Mouse (Mus musculus) forebrain, embryonic 13.5 days (tissue): Measurements from ENCODE around the gene Klf16. TPM values are rescaled to one million over a fixed set of nuclear protein-coding genes. Genes with fewer than 3 reads are reported as not detected.
"Not testable (repeated sequence)": the region's sequence is repeated elsewhere in the genome, so short reads cannot be mapped to it uniquely, and the experiment has no call there.

Experiments
- ATAC-seq: fragments of 200-750 bp; cut with Nextera tagmentation; 2 replicates; pipeline ENCODE4 v1.8.0; 2017
- H3K27ac ChIP-seq: fragments of 300-500 bp; sonication (generic); 2 replicates; pipeline ENCODE4 v1.5.1; 2015; ENCODE audit warnings: inconsistent platforms, mild to moderate bottlenecking, moderate library complexity
- H3K27me3 ChIP-seq: fragments of 300-500 bp; sonication (generic); 2 replicates; pipeline ENCODE4 v1.6.1; 2015; ENCODE audit warnings: mild to moderate bottlenecking, inconsistent platforms
- H3K36me3 ChIP-seq: fragments of 300-500 bp; sonication (generic); 2 replicates; pipeline ENCODE4 v1.6.1; 2015; ENCODE audit warnings: mild to moderate bottlenecking, inconsistent platforms; ENCODE audit not compliant: poor library complexity, severe bottlenecking
- H3K4me1 ChIP-seq: fragments of 300-500 bp; sonication (generic); 2 replicates; pipeline ENCODE4 v1.6.1; 2015; ENCODE audit warnings: inconsistent platforms
- H3K4me2 ChIP-seq: fragments of 300-500 bp; sonication (generic); 2 replicates; pipeline ENCODE4 v1.6.1; 2015; ENCODE audit warnings: inconsistent platforms, mild to moderate bottlenecking, moderate library complexity
- H3K4me3 ChIP-seq: fragments of 300-500 bp; sonication (generic); 2 replicates; pipeline ENCODE4 v1.5.1; 2015; ENCODE audit warnings: mild to moderate bottlenecking, inconsistent platforms
- H3K9ac ChIP-seq: fragments of 300-500 bp; sonication (generic); 2 replicates; pipeline ENCODE4 v1.6.1; 2015; ENCODE audit warnings: mild to moderate bottlenecking, inconsistent platforms
- H3K9me3 ChIP-seq: fragments of 300-500 bp; sonication (generic); replicated peaks from 2 replicates; pipeline ENCODE4 v1.6.1; 2016; ENCODE audit warnings: inconsistent platforms
- WGBS: fragments of 180-500 bp; shearing (Covaris S2); methylation state at CpG from one replicate; pipeline ENCODE4 v1.1.7; 2015; 5-methylcytosine and 5-hydroxymethylcytosine counted together
- polyA plus RNA-seq: library from polyadenylated mRNA; unstranded; fragments of >200 nt; fragmentation: Nextera tagmentation; extraction: Ambion mirVana; gene quantifications from 2 replicates; pipeline ENCODE4 v1.2.1, GENCODE M21; 2015

The Klf16 gene
- polyA plus RNA-seq, 1 experiment from 2014 or later, result 6.6 TPM

DNA sequence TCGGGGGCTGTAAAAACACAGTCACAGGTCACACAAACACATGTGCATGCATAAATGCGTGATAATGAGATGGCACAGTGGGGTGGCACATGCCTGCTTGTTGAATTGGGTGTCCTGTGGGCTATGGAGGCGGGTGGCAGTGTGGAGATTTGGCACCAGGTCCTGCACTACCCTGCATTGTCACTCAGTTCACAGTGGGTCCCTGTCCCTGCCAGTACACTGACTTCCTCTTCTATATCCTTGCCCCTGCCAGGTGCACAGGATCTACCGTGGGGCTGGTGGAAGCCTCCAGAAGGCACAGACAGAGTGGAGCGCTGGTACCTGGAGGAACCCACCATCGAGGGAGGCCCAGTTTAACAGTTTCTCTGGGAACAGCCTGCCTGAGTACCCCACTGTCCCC lies 37.2 kb upstream of the Klf16 start:
- Histone ChIP-seq H3K27me3 (no peaks in the 10 kb centered on the region), H3K4me3 (no peak overlapping the region), H3K36me3 (peaks cover 54% of the 10 kb centered on the region), H3K4me2 (no peak overlapping the region), H3K9me3 (no peaks in the 10 kb centered on the region), H3K27ac (no peak overlapping the region), H3K4me1 (no peaks in the 10 kb centered on the region), H3K9ac (no peak overlapping the region)
- ATAC-seq, result no peak
- WGBS, result 86% methylated on average over 6 of the region's 6 CpGs

DNA sequence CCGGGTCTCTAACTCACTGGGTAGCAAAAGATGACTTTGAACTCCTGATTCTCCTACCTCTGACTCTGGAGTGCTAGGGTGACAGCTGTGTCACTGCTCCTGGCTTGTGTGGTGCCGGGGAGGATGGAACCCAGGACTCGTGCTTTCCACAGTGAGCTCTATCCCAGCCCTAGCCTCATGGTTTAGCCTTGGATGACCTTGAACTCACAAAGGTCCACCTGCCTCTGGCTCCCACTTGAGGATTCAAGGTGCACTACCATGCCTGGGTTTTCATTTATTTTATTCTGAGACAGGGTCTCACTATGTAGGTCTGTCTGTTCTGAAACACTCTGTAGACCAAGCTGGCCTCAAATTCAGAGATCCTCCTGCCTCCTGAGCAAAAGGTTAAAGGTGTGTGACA lies 36.7 kb upstream of the Klf16 start:
- no peak for ATAC-seq
- H3K27me3 ChIP-seq, result no peaks in the 10 kb centered on the region
- H3K27ac ChIP-seq, result no peak overlapping the region
- peaks cover 59% of the 10 kb centered on the region for H3K36me3 ChIP-seq
- no peak overlapping the region for H3K4me2 ChIP-seq
- WGBS, result 89% methylated on average over 3 of the region's 3 CpGs
- no peak overlapping the region for H3K4me3 ChIP-seq
- no peaks in the 10 kb centered on the region for H3K9me3 ChIP-seq
- H3K9ac ChIP-seq, result no peak overlapping the region
- no peaks in the 10 kb centered on the region for H3K4me1 ChIP-seq

DNA sequence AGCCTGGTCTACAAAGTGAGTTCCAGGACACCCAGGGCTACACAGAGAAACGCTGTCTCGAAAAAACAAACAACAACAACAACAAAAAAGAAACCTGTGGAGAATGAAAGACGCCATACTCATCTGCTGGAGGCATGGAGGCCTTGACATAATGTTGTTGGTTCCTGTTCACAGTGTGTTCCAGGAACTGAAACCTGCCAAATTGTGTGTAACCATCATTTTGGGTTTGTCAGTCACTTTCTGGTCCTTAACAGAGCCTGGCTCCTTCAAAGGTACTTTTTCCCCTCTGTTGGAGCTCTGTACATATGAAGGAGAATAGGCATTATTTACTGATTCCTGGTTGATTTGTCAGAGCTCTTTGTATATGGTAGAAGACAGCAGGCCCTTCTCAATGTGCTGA lies 34.8 kb upstream of the Klf16 start:
- 93% methylated on average over 3 of the region's 3 CpGs for WGBS
- no peak overlapping the region for H3K4me2 ChIP-seq
- no peak overlapping the region for H3K4me3 ChIP-seq
- no peak overlapping the region for H3K27ac ChIP-seq
- H3K9ac ChIP-seq, result no peak overlapping the region
- H3K4me1 ChIP-seq, result no peaks in the 10 kb centered on the region
- no peak for ATAC-seq
- peaks cover 78% of the 10 kb centered on the region for H3K36me3 ChIP-seq
- H3K9me3 ChIP-seq, result no peaks in the 10 kb centered on the region
- no peaks in the 10 kb centered on the region for H3K27me3 ChIP-seq

DNA sequence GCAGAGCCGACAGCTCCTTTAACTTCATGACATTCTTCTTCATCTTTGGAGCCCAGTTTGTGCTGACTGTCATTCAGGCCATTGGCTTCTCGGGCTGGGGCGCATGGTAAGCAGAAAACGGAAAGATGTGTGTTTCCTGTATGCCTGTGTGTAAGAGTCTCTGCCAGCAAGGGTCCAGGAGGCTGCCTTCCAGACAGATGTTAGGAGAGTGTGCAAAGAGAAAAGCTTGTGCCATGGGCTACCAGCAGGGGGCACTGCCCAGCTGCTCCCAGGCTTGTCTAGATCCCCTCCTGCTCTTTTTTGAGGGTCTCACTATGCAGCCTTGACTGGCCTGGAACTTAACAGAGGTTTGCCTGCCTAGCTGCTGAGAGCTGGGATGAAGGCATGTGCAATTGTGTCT lies 33.9 kb upstream of the Klf16 start:
- H3K4me2 ChIP-seq, result no peak overlapping the region
- H3K27ac ChIP-seq, result no peak overlapping the region
- H3K9me3 ChIP-seq, result no peaks in the 10 kb centered on the region
- peaks cover 86% of the 10 kb centered on the region for H3K36me3 ChIP-seq
- no peak overlapping the region for H3K9ac ChIP-seq
- H3K27me3 ChIP-seq, result no peaks in the 10 kb centered on the region
- ATAC-seq, result no peak
- no peak overlapping the region for H3K4me3 ChIP-seq
- no peaks in the 10 kb centered on the region for H3K4me1 ChIP-seq
- 78% methylated on average over 4 of the region's 4 CpGs for WGBS

DNA sequence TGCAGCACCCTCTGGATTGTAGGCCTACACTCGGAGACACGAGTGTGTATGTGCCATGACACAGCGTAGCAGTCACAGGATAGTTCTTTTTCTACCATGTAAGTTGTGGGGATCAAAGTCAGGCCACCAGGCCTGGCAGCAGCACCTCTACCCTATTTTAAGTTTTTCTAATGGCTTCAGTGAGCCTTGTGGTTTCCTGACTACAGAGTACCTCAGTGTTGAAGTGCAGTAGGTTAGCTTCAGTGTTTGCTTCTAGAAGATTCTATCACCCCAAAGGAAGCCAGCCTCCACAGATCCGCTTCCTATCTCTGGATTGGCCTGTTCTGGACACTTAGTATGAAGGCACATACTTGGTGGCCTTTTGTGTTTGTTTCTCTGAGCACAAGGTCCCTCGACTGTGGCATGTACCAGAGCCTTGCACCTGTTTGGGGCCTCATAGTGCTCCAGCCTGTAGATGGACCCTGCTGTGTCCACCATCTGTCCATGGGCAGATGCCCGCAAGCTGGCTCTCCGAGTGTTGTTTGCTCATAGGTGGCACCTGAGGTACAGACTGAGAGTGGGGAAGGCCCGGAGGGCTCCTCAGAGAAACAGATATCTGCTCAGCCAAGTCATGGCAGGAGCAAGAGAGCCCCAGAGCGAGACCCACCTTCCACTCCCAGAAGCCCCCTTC lies 33.1 kb upstream of the Klf16 start:
- ATAC-seq, result no peak
- Histone ChIP-seq H3K36me3 (peaks cover 78% of the 10 kb centered on the region), H3K9ac (no peak overlapping the region), H3K9me3 (no peaks in the 10 kb centered on the region), H3K4me1 (no peaks in the 10 kb centered on the region), H3K4me2 (no peak overlapping the region), H3K27me3 (no peaks in the 10 kb centered on the region), H3K27ac (no peak overlapping the region), H3K4me3 (no peak overlapping the region)
- 95% methylated on average over 9 of the region's 9 CpGs for WGBS

DNA sequence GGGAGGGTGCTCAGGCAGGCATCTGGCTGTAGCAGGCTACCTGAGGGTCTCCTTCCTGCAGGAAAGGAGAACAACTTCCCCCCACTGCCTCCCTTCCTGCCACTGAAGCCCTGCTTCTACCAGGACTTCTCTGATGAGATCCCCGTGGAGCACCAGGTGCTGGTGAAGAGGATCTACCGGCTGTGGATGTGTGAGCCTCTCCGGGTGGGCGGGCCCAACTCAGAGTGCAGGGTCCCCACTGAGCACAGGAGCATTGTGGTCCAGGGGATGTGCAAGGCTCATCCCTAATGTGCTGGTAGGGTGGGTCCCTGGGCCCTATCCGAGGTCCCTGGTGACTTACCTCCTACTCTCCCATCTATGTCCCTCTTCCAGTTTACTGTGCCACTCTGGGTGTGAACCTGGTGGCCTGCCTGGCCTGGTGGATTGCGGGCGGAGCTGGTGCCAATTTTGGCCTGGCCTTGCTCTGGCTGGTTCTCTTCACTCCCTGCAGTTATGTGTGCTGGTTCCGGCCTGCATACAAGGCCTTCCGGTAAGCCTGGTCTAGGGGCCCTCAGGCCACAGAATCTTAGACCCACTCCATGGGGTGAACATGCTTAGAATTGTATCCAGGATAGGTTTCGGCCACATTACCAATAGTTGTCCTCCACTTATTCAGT lies 32.3 kb upstream of the Klf16 start:
- peaks cover 70% of the 10 kb centered on the region for H3K36me3 ChIP-seq
- peaks cover 7% of the 10 kb centered on the region for H3K4me1 ChIP-seq
- H3K27me3 ChIP-seq, result no peaks in the 10 kb centered on the region
- no peak overlapping the region for H3K4me3 ChIP-seq
- H3K9me3 ChIP-seq, result no peaks in the 10 kb centered on the region
- H3K9ac ChIP-seq, result 0 out of 2 replicates have a peak overlapping the region, but pooled peaks have one; percentile 16
- 94% methylated on average over 10 of the region's 10 CpGs for WGBS
- no peak for ATAC-seq
- H3K4me2 ChIP-seq, result no peak overlapping the region
- H3K27ac ChIP-seq, result no peak overlapping the region

DNA sequence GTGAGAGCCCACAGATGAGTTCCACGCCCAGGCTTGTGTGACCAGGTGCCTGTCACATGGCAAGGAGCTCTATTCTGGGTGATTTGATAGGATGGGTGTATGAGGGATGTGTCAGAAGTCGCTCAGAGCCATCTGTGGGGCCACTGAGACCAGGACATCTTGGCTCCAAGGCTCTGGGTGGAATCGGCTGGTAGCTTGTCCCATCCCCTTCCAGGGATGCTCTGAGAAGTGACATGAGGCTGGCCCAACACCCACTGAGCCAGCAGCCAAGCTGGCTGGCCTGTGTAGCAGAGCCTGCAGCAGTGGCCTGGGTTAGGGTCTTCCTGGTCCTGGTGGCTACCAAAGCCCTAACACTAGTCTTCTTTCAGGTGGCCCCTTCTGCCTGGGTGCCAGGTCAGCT lies 31.3 kb upstream of the Klf16 start:
- Histone ChIP-seq H3K4me3 (no peak overlapping the region), H3K9me3 (no peaks in the 10 kb centered on the region)
- WGBS, result 87% methylated on average over 3 of the region's 3 CpGs

DNA sequence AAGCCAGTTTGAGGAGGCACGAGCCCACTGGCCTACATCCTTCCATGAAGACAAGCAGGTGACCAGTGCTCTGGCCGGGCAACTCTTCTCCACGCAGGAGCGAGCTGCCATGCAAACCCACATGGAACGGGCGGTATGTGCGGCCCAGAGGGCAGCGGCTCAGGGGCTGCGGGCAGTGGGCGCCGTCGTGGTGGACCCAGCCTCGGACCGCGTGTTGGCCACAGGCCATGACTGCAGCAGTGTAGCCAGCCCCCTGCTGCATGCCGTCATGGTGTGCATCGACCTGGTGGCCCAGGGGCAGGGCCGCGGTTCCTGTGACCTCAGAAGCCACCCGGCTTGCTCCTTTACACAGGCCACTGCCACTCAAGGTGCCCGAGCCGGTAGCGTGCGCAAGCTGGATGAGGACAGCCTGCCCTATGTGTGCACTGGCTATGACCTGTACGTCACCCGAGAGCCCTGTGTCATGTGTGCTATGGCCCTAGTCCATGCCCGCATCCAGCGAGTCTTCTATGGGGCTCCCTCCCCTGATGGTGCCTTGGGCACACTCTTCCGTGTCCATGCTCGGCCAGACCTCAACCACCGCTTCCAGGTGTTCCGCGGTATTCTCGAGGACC lies 29.7 kb upstream of the Klf16 start:
- no peak overlapping the region for H3K27ac ChIP-seq
- H3K9ac ChIP-seq, result no peak overlapping the region
- no peaks in the 10 kb centered on the region for H3K9me3 ChIP-seq
- no peak for ATAC-seq
- H3K4me2 ChIP-seq, result no peak overlapping the region
- H3K4me1 ChIP-seq, result peaks cover 25% of the 10 kb centered on the region
- H3K27me3 ChIP-seq, result no peaks in the 10 kb centered on the region
- WGBS, result 96% methylated on average over 34 of the region's 34 CpGs
- H3K36me3 ChIP-seq, result peaks cover 48% of the 10 kb centered on the region
- H3K4me3 ChIP-seq, result no peak overlapping the region

More for the DNA sequence above, 31.3 kb upstream of the Klf16 start:
- peaks cover 17% of the 10 kb centered on the region for H3K4me1 ChIP-seq
- ATAC-seq, result no peak
- peaks cover 62% of the 10 kb centered on the region for H3K36me3 ChIP-seq
- no peaks in the 10 kb centered on the region for H3K27me3 ChIP-seq
- H3K9ac ChIP-seq, result no peak overlapping the region
- no peak overlapping the region for H3K27ac ChIP-seq
- no peak overlapping the region for H3K4me2 ChIP-seq

DNA sequence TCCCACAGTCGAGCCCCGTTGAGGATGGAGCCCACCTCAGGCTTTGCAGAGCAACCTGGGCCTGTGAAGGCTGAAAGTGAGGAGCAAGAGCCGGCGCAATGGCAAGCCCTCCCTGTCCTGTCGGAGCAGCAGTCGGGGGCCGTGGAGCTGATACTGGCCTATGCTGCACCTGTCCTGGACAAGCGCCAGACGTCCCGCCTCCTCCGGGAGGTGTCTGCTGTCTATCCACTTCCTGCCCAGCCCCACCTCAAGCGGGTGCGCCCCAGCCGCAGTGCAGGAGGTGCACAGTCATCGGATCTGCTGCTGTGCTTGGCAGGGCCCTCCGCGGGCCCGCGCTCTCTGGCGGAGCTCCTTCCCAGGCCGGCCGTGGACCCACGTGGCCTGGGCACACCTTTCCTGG lies 29.2 kb upstream of the Klf16 start:
- H3K9me3 ChIP-seq, result no peaks in the 10 kb centered on the region
- H3K4me3 ChIP-seq, result no peak overlapping the region
- no peak overlapping the region for H3K27ac ChIP-seq
- ATAC-seq, result no peak
- H3K4me1 ChIP-seq, result peaks cover 25% of the 10 kb centered on the region
- WGBS, result 95% methylated on average over 23 of the region's 23 CpGs
- H3K27me3 ChIP-seq, result no peaks in the 10 kb centered on the region
- peaks cover 48% of the 10 kb centered on the region for H3K36me3 ChIP-seq
- H3K9ac ChIP-seq, result 0 out of 2 replicates have a peak overlapping the region, but pooled peaks have one; percentile 1
- H3K4me2 ChIP-seq, result no peak overlapping the region

DNA sequence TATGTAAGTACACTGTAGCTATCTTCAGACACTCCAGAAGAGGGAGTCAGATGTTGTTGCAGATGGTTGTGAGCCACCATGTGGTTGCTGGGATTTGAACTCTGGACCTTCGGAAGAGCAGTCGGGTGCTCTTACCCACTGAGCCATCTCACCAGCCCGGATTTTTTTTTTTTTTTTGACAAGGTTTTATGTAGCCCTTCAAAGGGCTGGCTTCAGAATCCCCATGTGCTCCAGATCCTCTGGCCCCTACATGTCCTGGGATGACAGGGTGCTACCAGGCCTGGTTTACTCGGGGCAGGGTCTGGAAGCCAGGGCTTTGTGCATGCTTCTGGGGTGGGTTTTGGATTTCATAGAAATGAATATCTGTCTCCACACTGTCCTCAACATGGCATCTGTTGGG lies 28.6 kb upstream of the Klf16 start, which contains the start of gene Gm49322:
Gene Gm49322 (plus strand): TSS at position 301 of the 400 bp plus-strand sequence.
- not testable (repeated sequence) for H3K27ac ChIP-seq, H3K9me3 ChIP-seq, H3K4me2 ChIP-seq, H3K4me3 ChIP-seq, ATAC-seq, H3K27me3 ChIP-seq
- Histone ChIP-seq H3K9ac (0 out of 2 replicates have a peak within 1 kb of the TSS, but pooled peaks have one; percentile 1), H3K4me1 (peaks cover 25% of the 10 kb centered on the region), H3K36me3 (peaks cover 47% of the 10 kb centered on the region)
- 83% methylated on average over 4 of the region's 4 CpGs for whole genome bisulfite sequencing

DNA sequence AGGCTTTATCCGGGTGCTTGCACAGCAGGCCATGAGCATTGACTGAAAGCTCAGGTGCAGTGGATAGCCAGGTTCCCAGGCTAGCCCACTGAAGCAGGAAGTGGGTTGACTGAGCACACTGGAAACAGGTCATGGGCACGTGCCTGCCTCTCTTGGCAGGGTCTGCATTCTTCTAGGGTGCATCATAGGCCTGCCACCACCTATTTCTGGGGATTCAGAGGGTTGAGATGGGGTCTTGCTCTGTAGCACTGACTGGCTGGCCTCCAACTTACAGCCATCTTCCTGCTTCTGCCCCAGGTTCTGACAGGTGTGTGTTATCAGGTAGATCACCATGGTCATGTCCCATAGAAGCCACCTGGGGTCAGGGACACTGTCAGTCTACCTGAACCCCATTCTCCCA lies 27.9 kb upstream of the Klf16 start:
- 93% methylated on average over 2 of the region's 2 CpGs for WGBS
- Histone ChIP-seq H3K4me3 (no peak overlapping the region), H3K4me1 (peaks cover 25% of the 10 kb centered on the region), H3K36me3 (peaks cover 40% of the 10 kb centered on the region), H3K9me3 (no peaks in the 10 kb centered on the region), H3K9ac (no peak overlapping the region), H3K4me2 (no peak overlapping the region), H3K27me3 (no peaks in the 10 kb centered on the region), H3K27ac (no peak overlapping the region)
- no peak for ATAC-seq

DNA sequence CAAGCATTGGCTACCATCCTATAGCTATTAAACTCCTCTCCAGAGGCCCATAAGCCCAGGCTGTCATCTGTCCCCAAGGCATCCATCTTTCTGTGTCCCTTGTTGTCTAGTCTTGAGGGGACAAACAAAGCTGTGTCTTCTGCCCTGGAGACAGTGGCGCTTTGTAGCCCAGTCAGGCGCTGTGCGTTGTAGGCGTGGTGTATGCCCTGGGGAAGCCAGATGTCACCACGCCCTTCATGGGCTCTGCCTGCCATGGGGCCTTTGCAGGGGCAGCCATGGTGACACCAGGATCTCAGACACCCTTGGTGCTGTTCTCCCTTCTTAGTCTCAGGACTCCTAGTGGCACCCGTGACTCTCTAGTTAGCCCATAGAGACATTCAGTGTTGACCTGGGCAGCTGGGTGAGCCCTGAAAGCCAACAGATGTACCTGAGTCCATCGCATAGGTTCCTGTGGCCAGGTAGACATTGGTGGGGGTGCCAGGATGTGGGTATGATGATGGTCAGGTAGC lies 26.9 kb upstream of the Klf16 start:
- H3K27me3 ChIP-seq, result no peaks in the 10 kb centered on the region
- H3K36me3 ChIP-seq, result peaks cover 31% of the 10 kb centered on the region
- H3K9me3 ChIP-seq, result no peaks in the 10 kb centered on the region
- peak overlapping the region; percentile 66 for H3K9ac ChIP-seq
- WGBS, result 92% methylated on average over 7 of the region's 7 CpGs
- H3K4me1 ChIP-seq, result peaks cover 25% of the 10 kb centered on the region
- H3K4me2 ChIP-seq, result peak overlapping the region; percentile 89
- H3K27ac ChIP-seq, result no peak overlapping the region
- no peak for ATAC-seq
- peak overlapping the region; percentile 60 for H3K4me3 ChIP-seq
